Mouse (Mus musculus) c-Kit-positive CD71-negative TER-119-negative erythroid progenitor cells, embryonic 14.5 days (primary cell): ENCODE measurements around the gene Gm428.
"Not testable (repeated sequence)": the region's sequence is repeated elsewhere in the genome, so short reads cannot be mapped to it uniquely, and the experiment has no call there.

Source experiments
- DNase-seq: peaks from one replicate; pipeline ENCODE4 v3.0.0-alpha.2; 2013; ENCODE audit warnings: low read depth

The Gm428 gene

DNA sequence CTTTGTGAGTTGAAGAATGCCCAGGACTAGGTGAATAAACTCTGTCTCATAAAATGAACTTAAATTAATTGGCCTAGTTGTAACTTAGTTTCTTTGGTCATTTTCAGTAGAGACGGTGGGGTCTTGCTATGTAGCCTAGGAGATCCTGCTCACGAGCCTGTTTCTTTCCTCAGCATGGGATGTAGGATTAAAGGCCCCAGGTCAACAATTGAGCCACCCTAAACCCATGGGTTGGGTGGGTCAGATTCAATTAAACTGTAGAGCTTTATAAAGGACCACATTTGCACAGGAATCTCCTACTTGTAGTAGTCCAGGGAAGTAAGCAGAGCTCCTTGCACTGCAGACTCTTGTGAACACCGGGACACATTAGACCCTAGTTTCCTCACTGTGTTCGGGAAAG is at the start of gene Gm428:
Gm428 (plus strand) TSS at position 301 of the 400 bp plus-strand sequence.
- not testable (repeated sequence) for DNase-seq

DNA sequence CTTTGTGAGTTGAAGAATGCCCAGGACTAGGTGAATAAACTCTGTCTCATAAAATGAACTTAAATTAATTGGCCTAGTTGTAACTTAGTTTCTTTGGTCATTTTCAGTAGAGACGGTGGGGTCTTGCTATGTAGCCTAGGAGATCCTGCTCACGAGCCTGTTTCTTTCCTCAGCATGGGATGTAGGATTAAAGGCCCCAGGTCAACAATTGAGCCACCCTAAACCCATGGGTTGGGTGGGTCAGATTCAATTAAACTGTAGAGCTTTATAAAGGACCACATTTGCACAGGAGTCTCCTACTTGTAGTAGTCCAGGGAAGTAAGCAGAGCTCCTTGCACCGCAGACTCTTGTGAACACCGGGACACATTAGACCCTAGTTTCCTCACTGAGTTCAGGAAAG is 45.5 kb upstream of the Gm428 start, which contains the start of gene Gm11236:
Gm11236 (plus strand) TSS at position 301 of the 400 bp plus-strand sequence.
- not testable (repeated sequence) for DNase-seq

DNA sequence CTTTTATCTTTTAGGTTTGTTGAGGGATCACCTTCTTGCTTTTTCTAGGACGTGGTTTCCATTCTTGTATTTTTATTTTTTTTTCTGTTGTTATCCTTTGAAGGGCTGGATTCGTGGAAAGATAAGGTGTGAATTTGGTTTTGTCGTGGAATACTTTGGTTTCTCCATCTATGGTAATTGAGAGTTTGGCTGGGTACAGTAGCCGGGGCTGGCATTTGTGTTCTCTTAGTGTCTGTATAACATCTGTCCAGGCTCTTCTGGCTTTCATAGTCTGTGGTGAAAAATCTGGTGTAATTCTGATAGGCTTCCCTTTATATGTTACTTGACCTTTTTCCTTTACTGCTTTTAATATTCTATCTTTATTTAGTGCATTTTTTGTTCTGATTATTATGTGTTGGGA is 21.5 kb upstream of the Gm428 start:
- not testable (repeated sequence) for DNase-seq

DNA sequence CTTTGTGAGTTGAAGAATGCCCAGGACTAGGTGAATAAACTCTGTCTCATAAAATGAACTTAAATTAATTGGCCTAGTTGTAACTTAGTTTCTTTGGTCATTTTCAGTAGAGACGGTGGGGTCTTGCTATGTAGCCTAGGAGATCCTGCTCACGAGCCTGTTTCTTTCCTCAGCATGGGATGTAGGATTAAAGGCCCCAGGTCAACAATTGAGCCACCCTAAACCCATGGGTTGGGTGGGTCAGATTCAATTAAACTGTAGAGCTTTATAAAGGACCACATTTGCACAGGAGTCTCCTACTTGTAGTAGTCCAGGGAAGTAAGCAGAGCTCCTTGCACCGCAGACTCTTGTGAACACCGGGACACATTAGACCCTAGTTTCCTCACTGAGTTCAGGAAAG is 15.3 kb upstream of the Gm428 start, which contains the start of gene Gm11239:
Gm11239 (plus strand) TSS at position 301 of the 400 bp plus-strand sequence.
- DNase-seq, result not testable (repeated sequence)

DNA sequence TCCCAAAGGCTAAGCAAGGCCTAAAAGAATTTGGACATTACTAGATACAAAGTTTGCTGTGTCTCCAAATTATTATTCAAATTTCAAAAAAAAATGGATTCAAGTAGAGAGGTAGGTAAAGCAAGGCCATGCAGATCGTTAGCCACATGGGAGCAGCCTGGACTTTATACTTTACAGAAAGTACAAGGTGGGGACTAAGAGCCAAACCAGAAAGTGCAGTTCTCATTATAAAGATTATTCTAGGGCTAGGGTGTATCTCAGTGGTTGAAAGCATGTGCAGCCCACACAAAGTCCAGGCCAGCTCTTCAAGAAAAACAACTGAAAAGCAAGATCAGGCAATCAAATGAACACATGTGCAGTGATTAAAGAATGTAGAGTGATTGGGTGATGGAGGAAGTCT is 35.4 kb downstream of the Gm428 start:
- DNase-seq, result no peak

DNA sequence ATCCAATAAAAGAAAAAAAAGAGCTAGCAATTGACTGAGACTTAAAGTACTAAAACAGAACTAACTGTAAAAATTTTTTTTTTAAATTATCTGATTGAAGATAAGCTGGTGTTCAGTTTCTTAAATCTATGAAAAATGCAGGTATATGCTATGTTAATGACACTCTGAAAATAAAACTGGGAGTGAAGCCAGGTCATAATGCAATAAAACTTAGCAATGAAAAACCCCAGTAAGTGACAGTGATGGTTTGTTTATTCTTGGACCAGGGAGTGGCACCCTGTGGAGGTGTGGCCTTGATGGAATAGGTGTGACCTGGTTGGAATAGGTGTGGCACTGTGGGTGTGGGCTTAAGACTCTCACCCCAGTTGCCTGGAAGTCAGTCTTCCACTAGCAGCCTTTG is 36.5 kb downstream of the Gm428 start:
- DNase-seq, result no peak
